Mouse (Mus musculus): ENCODE measurements at regions not wholly inside any gene's neighbourhood (a gene's known extent, or its start where the extent isn't known, plus 50 kb on each side); places are given as distances from the start of the nearest gene placed in this dataset.

- TF ChIP-seq CTCF (IDR thresholded peaks at IDR 0.05; ENCODE audit: low read depth, low read length) (no peak), POLR2A (IDR thresholded peaks at IDR 0.05; ENCODE audit: insufficient read depth, low read length) (no peak)
Observed at GRCm38 (mm10) chr3:149110831-149111230, 120.5 kb upstream of the Adgrl2 start.
